Mouse (Mus musculus): ENCODE measurements at regions not wholly inside any gene's neighbourhood (a gene's known extent, or its start where the extent isn't known, plus 50 kb on each side); places are given as distances from the start of the nearest gene placed in this dataset.

GRCm38 (mm10) chr15:67732988-67733387 lies 1232.3 kb upstream of the Lrrc6 start:
- no peak for DNase-seq

- no peak for DNase-seq
These were observed 1228.8 kb upstream of the Lrrc6 start for GRCm38 (mm10) chr15:67729492-67729891.

GRCm38 (mm10) chr15:67725239-67725638 lies 1224.5 kb upstream of the Lrrc6 start:
- DNase-seq, result no peak

- DNase-seq, result no peak
These were observed 1213.5 kb upstream of the Lrrc6 start for GRCm38 (mm10) chr15:67714203-67714602.

GRCm38 (mm10) chr15:67686140-67686539 lies 1185.4 kb upstream of the Lrrc6 start:
- DNase-seq, result no peak

- no peak for DNase-seq
These were observed 1172.6 kb upstream of the Lrrc6 start for GRCm38 (mm10) chr15:67673276-67673675.

- DNase-seq, result no peak
These were observed 1135.4 kb upstream of the Lrrc6 start for GRCm38 (mm10) chr15:67636155-67636554.

- no peak for DNase-seq
These were observed 1126.1 kb upstream of the Lrrc6 start for GRCm38 (mm10) chr15:67626704-67627287.

GRCm38 (mm10) chr15:67611896-67612295 lies 1111.2 kb upstream of the Lrrc6 start:
- peak; percentile 9 to 12 for DNase-seq

GRCm38 (mm10) chr15:67598426-67598825 lies 1097.7 kb upstream of the Lrrc6 start:
- no peak for DNase-seq

- no peak for DNase-seq
These were observed 1075.9 kb upstream of the Lrrc6 start for GRCm38 (mm10) chr15:67576581-67576980.

- no peak for DNase-seq
These were observed 1070.9 kb upstream of the Lrrc6 start for GRCm38 (mm10) chr15:67571614-67572013.

GRCm38 (mm10) chr15:67557304-67557703 lies 1056.6 kb upstream of the Lrrc6 start:
- no peak for DNase-seq

- no peak for DNase-seq
These were observed 1051.2 kb upstream of the Lrrc6 start for GRCm38 (mm10) chr15:67551911-67552310.

- DNase-seq, result no peak
These were observed 1046.2 kb upstream of the Lrrc6 start for GRCm38 (mm10) chr15:67546896-67547400.

GRCm38 (mm10) chr15:67545745-67546144 lies 1045.0 kb upstream of the Lrrc6 start:
- no peak for DNase-seq

- no peak for DNase-seq
These were observed 1013.0 kb upstream of the Lrrc6 start for GRCm38 (mm10) chr15:67513722-67514121.

GRCm38 (mm10) chr15:67495001-67495658 lies 994.4 kb upstream of the Lrrc6 start:
- DNase-seq, result no peak

- no peak for DNase-seq
These were observed 981.0 kb upstream of the Lrrc6 start for GRCm38 (mm10) chr15:67481733-67482132.

GRCm38 (mm10) chr15:67474325-67474724 lies 973.6 kb upstream of the Lrrc6 start:
- DNase-seq, result no peak

- DNase-seq, result no peak
These were observed 972.3 kb upstream of the Lrrc6 start for GRCm38 (mm10) chr15:67472979-67473378.

GRCm38 (mm10) chr15:67471283-67471682 lies 970.6 kb upstream of the Lrrc6 start:
- no peak for DNase-seq

GRCm38 (mm10) chr15:67470036-67470435 lies 969.3 kb upstream of the Lrrc6 start:
- no peak for DNase-seq
